Mouse (Mus musculus): ENCODE results near the gene Lpar2. TPM values are rescaled to one million over a fixed set of nuclear protein-coding genes. Genes with fewer than 3 reads are reported as not detected.

Lpar2 gene
- 0.23 and 0.38 TPM in 2 replicates for polyA plus RNA-seq (2012; rRNA removed)

GRCm38 (mm10) chr8:69822386-69823191, at the start of gene Lpar2:
Gene Lpar2, plus strand, starts transcription at chr8:69822429.
- TF ChIP-seq CTCF (IDR thresholded peaks at IDR 0.05; ENCODE audit: borderline replicate concordance, insufficient read depth, low read depth, low read length) (no peak), POLR2A (IDR thresholded peaks at IDR 0.05; ENCODE audit: borderline replicate concordance, insufficient read depth, low read length) (no peak)
- Histone ChIP-seq H3K27ac (ENCODE audit: insufficient read depth, low read length) (no peak within 1 kb of the TSS), H3K4me3 (replicated peaks; ENCODE audit: insufficient read depth, low read depth, low read length) (peak within 1 kb of the TSS; percentile 46), H3K4me1 (ENCODE audit: control insufficient read depth, insufficient read depth, low read length) (peaks cover 2% of the 10 kb centered on the region; the same call in 1 of the 2 replicates), H3K27me3 (ENCODE audit: control insufficient read depth, insufficient read depth, low read length) (no peaks in the 10 kb centered on the region)
- DNase-seq = peak; percentile 22 to 34
- WGBS = 4% methylated on average over 32 of the region's 35 CpGs

- H3K4me3 ChIP-seq (replicated peaks; ENCODE audit: insufficient read depth, low read depth, low read length) = peak within 1 kb of the TSS; percentile 68
- H3K27me3 ChIP-seq (ENCODE audit: control insufficient read depth, insufficient read depth, low read length) = no peaks in the 10 kb centered on the region
- peaks cover 10% of the 10 kb centered on the region; the same call in 1 of the 2 replicates for H3K4me1 ChIP-seq (ENCODE audit: control insufficient read depth, insufficient read depth, low read length)
Observed at GRCm38 (mm10) chr8:69774503-69775148, 47.6 kb upstream of the Lpar2 start, which contains the start of gene Gm20422. Gene Gm20422, minus strand, starts transcription at chr8:69774886.

GRCm38 (mm10) chr8:69775149-69775534, 47.1 kb upstream of the Lpar2 start:
- H3K4me3 ChIP-seq (replicated peaks; ENCODE audit: insufficient read depth, low read depth, low read length) = peak overlapping the region; percentile 45
- no peak for TF ChIP-seq CTCF (IDR thresholded peaks at IDR 0.05; ENCODE audit: borderline replicate concordance, insufficient read depth, low read depth, low read length)
- TF ChIP-seq POLR2A (IDR thresholded peaks at IDR 0.05; ENCODE audit: borderline replicate concordance, insufficient read depth, low read length) = no peak
- 61% methylated on average over 2 of the region's 2 CpGs for WGBS
- H3K27ac ChIP-seq (ENCODE audit: insufficient read depth, low read length) = no peak overlapping the region
- DNase-seq = no peak
- no peaks in the 10 kb centered on the region for H3K27me3 ChIP-seq (ENCODE audit: control insufficient read depth, insufficient read depth, low read length)
- peaks cover 10% of the 10 kb centered on the region; the same call in 1 of the 2 replicates for H3K4me1 ChIP-seq (ENCODE audit: control insufficient read depth, insufficient read depth, low read length)

More at GRCm38 (mm10) chr8:69774503-69775148, 47.6 kb upstream of the Lpar2 start, which contains the start of gene Gm20422:
- TF ChIP-seq POLR2A (IDR thresholded peaks at IDR 0.05; ENCODE audit: borderline replicate concordance, insufficient read depth, low read length) = peak; percentile 99
- no peak for TF ChIP-seq CTCF (IDR thresholded peaks at IDR 0.05; ENCODE audit: borderline replicate concordance, insufficient read depth, low read depth, low read length)
- peak; percentile 93 to 95 for DNase-seq
- under 1% methylated on average over 41 of the region's 41 CpGs for WGBS
- peak within 1 kb of the TSS; percentile 96 for H3K27ac ChIP-seq (ENCODE audit: insufficient read depth, low read length)

GRCm38 (mm10) chr8:69777111-69777510, 45.1 kb upstream of the Lpar2 start:
- H3K27me3 ChIP-seq (ENCODE audit: control insufficient read depth, insufficient read depth, low read length) = no peaks in the 10 kb centered on the region
- H3K4me3 ChIP-seq (replicated peaks; ENCODE audit: insufficient read depth, low read depth, low read length) = no peak overlapping the region
- TF ChIP-seq CTCF (IDR thresholded peaks at IDR 0.05; ENCODE audit: borderline replicate concordance, insufficient read depth, low read depth, low read length) (no peak), POLR2A (IDR thresholded peaks at IDR 0.05; ENCODE audit: borderline replicate concordance, insufficient read depth, low read length) (no peak)
- no peak overlapping the region for H3K27ac ChIP-seq (ENCODE audit: insufficient read depth, low read length)
- H3K4me1 ChIP-seq (ENCODE audit: control insufficient read depth, insufficient read depth, low read length) = peaks cover 6% of the 10 kb centered on the region; the same call in 1 of the 2 replicates
- DNase-seq = no peak
- WGBS = 65% methylated on average over 10 of the region's 12 CpGs

GRCm38 (mm10) chr8:69789105-69789504, 33.1 kb upstream of the Lpar2 start:
- Histone ChIP-seq H3K4me1 (ENCODE audit: control insufficient read depth, insufficient read depth, low read length) (peaks cover 4% of the 10 kb centered on the region; the same call in 1 of the 2 replicates), H3K27me3 (ENCODE audit: control insufficient read depth, insufficient read depth, low read length) (no peaks in the 10 kb centered on the region), H3K4me3 (replicated peaks; ENCODE audit: insufficient read depth, low read depth, low read length) (no peak overlapping the region), H3K27ac (ENCODE audit: insufficient read depth, low read length) (no peak overlapping the region)
- no peak for DNase-seq
- TF ChIP-seq POLR2A (IDR thresholded peaks at IDR 0.05; ENCODE audit: borderline replicate concordance, insufficient read depth, low read length) = no peak
- no peak for TF ChIP-seq CTCF (IDR thresholded peaks at IDR 0.05; ENCODE audit: borderline replicate concordance, insufficient read depth, low read depth, low read length)
- whole genome bisulfite sequencing = 76% methylated on average over 5 of the region's 5 CpGs

GRCm38 (mm10) chr8:69789731-69790130, 32.5 kb upstream of the Lpar2 start:
- Histone ChIP-seq H3K4me1 (ENCODE audit: control insufficient read depth, insufficient read depth, low read length) (peaks cover 4% of the 10 kb centered on the region; the same call in 1 of the 2 replicates), H3K4me3 (replicated peaks; ENCODE audit: insufficient read depth, low read depth, low read length) (no peak overlapping the region), H3K27ac (ENCODE audit: insufficient read depth, low read length) (no peak overlapping the region), H3K27me3 (ENCODE audit: control insufficient read depth, insufficient read depth, low read length) (no peaks in the 10 kb centered on the region)
- TF ChIP-seq CTCF (IDR thresholded peaks at IDR 0.05; ENCODE audit: borderline replicate concordance, insufficient read depth, low read depth, low read length) (no peak), POLR2A (IDR thresholded peaks at IDR 0.05; ENCODE audit: borderline replicate concordance, insufficient read depth, low read length) (no peak)
- 68% methylated on average over 5 of the region's 5 CpGs for WGBS
- DNase-seq = no peak

- Histone ChIP-seq H3K27me3 (ENCODE audit: control insufficient read depth, insufficient read depth, low read length) (no peaks in the 10 kb centered on the region), H3K4me3 (replicated peaks; ENCODE audit: insufficient read depth, low read depth, low read length) (peak overlapping the region; percentile 99), H3K4me1 (ENCODE audit: control insufficient read depth, insufficient read depth, low read length) (peaks cover 4% of the 10 kb centered on the region; the same call in 1 of the 2 replicates), H3K27ac (ENCODE audit: insufficient read depth, low read length) (no peak overlapping the region; the same call in 1 of the 2 replicates)
- TF ChIP-seq POLR2A (IDR thresholded peaks at IDR 0.05; ENCODE audit: borderline replicate concordance, insufficient read depth, low read length) (no peak), CTCF (IDR thresholded peaks at IDR 0.05; ENCODE audit: borderline replicate concordance, insufficient read depth, low read depth, low read length) (no peak)
- no peak for DNase-seq
- 34% methylated on average over 11 of the region's 11 CpGs for WGBS
Observed at GRCm38 (mm10) chr8:69790364-69790763, 31.9 kb upstream of the Lpar2 start.

All from cerebellum, adult 2 months (tissue).